Mouse (Mus musculus) liver, postnatal 0 days (tissue): Measurements from ENCODE around the gene Akirin1.

ENCODE experiments used
- CTCF ChIP-seq: sonication (generic); IDR thresholded peaks from 2 replicates; pipeline ENCODE4 v1.5.1; 2016; ENCODE audit warnings: antibody characterized with exemption, low read depth
- EP300 ChIP-seq: IDR thresholded peaks from 2 replicates; pipeline ENCODE4 v1.6.1; 2016; ENCODE audit warnings: antibody characterized with exemption, low read depth, mild to moderate bottlenecking

DNA sequence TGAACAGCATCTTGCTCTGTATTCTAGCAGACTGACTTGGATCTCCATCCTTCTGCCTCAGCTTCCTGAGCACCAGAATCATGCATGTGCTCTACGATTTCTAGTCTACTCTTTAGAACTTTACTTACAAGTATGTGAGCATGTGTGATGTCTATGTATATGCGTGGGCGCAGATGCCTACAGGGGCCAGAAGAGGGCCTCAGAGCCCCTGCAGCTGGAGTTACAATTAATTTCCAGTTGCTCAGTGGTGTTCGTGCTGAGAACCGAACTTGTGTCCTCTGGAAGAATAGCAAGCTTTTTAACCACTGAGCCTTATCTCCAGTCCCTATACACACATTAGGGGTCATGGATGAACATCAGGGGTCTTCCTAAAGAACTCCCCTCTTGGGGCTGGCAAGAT, 42.8 kb downstream of the Akirin1 start:
- no peak for TF ChIP-seq CTCF
- no peak for TF ChIP-seq EP300
